Mouse (Mus musculus) heart, postnatal 0 days (tissue): ENCODE results near the gene Fam83e.

ENCODE experiments used
- CTCF ChIP-seq: IDR thresholded peaks from 2 replicates; pipeline ENCODE4 v1.5.1; 2016; ENCODE audit warnings: antibody characterized with exemption, control low read depth, low read depth
- EP300 ChIP-seq: IDR thresholded peaks from 2 replicates; pipeline ENCODE4 v1.6.1; 2016; ENCODE audit warnings: antibody characterized with exemption, low read depth

- TF ChIP-seq CTCF (no peak), EP300 (no peak)
Observed at GRCm38 (mm10) chr7:45767500-45767899, 46.5 kb downstream of the Fam83e start.
